Mouse (Mus musculus) regulatory T cell (primary cell): Measurements from ENCODE around the gene Fkbp10.

ENCODE experiments used
- in situ Hi-C: fragments of 300-600 bp; cut with MboI, MseI; formaldehyde crosslinking; loops from one replicate; pipeline ENCODE4 v1.15.1; 2025; ENCODE audit warnings: high pct_unique_total_duplicates

The Fkbp10 gene

DNA sequence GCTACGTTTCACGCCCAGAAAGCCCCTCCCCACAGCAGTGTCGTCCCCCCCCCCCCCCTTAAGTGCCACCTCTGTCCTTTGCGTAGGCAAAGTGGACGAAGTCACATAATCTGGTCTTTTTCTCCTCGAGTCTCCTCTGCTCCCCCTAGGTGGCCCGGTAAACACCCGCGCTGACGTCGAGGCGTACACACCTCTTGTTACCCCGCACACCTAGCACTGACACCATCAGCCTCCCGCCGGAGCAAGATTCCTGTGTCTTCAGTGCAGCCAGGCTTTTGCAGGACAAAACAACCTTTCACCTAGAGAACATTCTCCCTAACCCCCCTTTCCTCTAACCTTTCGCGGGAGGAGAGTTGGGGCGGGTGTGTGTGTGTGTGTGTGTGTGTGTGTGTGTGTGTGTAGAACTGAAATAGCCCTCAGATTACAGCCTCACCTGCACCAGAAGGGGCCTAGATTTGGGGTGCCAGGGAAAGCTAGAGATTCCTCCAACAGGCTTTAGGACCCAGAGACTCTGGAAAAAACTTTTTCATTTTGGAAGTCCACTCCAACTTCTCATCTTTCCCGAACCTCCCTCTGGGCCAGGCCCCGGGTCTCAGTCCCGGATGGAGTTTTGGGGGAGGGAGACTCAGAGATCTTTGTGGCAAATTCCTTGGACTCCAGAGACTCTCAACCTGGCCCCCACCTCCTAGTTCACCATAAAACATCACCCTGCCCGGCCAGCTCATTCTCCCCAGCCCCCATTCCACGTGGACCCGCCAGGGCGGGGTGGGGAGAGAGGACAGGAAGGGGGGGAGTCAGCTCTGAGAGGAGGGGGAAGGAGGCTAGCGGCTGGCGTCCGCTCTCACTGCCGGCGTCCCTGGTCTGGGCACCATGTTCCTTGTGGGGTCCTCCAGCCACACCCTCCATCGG lies at the start of gene Fkbp10:
Gene Fkbp10, plus strand, starts transcription at position 784 of the 909 bp plus-strand sequence.
- in situ Hi-C loops: no loop called here

DNA sequence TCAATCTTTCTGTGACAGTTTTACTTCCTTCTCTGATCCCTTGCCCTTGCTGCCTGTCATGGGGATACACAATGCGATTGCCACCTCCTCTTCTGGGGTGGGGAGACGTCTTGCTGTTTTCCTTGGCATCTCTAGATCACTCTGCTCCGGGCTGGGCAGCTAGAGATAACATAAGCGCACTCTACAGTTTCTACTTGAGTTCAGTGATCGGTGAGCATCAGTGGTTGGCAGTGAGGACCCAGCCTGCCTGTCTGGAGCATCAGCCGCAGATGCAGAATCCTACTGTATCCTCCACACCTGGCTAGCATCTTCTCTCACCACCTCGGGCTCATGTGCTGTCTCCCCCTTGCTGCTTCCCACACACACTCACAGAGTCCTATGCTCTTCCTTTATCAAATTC lies 46.4 kb upstream of the Fkbp10 start:
- in situ Hi-C loops: loop anchor here (5.0 kb wide), 1 partner anchor 38 kb away; no protein-coding TSS in a partner anchor

DNA sequence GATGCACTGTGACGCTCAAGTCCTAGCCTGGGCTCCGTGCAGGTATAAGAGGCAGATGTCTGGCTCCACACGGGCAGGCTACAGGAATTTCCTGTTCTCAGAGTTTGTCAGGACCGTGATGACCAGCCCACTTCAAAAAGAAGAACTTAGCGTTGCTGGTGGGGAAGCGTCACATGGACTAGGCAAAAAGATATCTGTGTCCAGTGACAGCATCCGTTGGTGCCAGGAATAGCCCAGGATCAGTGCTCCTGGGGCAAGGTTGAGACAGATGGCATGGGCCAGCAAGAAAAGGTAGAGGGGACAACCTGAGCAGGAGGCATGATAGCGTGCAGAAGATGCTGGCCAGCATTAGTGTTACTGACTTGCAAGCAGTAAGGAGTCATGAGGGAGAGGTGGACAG lies 45.7 kb upstream of the Fkbp10 start:
- in situ Hi-C loops: loop anchor here (5.0 kb wide), 1 partner anchor 37 kb away; no protein-coding TSS in a partner anchor

DNA sequence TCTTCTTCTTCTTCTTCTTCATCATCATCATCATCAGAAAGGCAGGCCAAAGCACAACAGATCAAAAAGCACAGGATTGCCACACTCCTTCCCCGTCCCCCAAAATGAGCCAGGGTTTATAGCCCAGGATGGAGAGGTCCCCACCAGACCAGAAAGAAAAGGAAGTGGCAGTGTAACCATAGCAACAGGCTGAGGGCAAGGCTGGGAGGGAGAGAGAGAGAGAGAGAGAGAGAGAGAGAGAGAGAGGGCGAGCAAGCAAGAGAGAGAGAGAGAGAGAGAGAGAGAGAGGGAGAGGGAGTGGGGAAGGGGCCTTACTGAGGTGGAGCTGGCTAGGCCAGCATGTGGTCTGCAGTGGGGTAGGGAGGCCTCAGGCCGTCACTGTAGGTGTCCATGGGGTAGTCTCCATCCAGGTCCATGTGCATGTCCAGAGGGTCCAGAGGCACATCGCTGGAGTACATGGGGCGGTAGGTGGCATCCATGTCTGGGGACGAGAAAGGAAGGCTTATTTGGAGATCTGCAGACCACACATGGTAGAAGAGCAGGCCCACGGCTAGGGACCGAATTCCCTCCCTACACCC lies 43.4 kb upstream of the Fkbp10 start:
- in situ Hi-C loops: no loop called here

DNA sequence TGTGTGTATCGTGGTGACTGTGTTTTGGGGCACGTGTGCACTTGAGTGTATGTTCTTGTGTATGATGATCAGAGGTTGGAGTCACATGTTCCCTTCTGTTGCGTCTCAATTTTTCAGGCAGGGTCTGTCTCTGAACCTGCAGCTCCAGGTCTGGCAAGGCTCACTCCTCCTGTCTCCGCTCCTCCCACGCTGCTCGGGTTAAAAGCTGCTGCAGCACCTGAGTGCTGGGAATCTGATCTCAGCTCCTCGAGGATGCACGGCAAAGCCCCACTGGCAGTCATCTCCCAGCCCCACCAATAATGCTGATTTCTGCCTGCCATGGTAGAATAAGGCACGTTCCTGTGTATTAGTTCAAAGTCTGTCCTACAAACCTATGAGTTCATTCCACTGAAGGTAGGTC lies 40.4 kb upstream of the Fkbp10 start:
- in situ Hi-C loops: no loop called here

DNA sequence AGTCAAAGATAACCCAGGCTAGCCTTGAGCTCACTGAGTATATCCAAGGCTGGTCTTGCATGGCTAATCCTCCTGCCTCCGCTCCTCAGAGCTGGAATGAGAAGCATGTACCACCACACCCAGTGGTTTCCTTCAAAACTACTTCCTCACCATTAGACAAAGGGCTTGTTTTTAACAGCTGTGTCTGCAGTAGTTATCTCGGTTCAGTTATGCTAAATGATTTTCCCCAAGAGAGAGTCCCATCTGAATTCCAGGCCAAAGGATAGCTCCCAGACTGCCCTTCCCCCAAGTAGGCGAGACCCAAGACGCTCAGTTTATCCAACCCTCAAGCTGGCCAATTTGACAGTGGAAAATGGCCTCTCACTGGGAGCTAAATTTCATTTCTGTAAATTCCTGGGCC lies 39.5 kb upstream of the Fkbp10 start:
- in situ Hi-C loops: no loop called here

DNA sequence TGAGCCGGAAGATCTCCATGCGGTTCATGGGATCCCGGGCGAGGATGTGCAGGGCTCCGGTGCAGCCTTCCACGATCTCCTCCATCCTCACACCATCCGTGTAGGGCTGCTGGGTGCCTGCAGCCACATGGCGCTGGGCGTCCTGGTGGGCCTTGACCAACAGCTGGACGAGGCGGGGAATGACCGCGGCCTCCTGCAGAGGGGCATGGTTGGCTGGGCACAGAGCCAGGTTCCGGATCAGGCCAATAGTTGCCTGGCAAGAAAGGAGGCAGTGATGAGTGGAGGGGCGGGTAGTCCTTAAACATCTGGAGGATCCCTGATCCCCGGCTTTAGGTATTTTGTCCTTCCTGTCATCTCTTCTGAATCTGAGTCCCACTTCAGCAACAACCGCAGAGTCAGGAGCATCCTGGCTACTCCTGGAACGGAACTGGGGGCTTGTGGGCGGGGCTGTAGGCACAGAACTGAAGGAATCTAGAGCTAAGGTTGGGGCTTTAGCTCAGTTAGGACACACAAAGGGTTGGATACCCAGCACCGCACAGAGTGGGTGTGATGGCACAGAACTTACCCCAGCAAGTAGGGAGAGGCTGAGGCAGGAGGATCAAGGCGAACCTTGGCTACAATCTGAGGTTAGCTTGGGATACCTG lies 38.6 kb upstream of the Fkbp10 start:
- in situ Hi-C loops: no loop called here

DNA sequence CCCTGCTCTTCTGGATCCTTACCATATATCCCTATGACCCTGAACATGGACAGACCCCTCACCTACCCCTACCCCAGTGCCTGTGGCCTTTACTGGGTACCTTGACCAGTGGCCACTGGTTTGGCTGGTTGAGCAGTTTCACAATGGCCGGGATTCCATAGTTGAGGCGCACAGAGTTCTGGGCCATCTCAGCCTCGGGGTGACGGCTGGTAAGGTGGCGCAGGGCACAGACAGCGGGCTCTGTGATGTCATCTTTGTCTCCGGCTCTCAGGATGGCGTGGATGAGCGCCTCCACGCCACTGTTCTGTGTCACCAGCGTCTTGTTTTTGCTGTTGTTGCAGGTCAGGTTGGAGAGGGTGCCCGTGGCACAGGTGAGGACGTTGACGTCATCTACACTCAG lies 37.5 kb upstream of the Fkbp10 start:
- in situ Hi-C loops: no loop called here

DNA sequence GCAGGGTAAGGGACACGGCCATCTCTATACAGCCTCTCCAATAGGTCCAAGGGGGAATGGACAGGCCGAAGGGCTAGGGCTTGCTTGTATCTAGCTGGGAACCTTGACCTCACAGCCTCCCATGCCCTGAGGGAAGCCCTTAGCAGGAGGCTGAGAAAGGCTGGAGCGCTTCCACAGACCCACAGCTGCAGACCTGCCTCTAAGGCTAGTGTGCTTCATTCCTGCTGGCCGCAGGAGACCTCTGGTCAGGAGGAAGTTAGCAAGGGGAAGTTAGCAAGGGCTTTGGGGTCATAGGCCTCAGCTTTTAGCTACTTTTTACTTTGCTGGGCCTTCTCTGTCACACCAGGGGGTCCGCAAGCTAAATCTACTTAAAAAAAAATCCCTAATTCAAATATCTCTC lies 37.1 kb upstream of the Fkbp10 start:
- in situ Hi-C loops: no loop called here

DNA sequence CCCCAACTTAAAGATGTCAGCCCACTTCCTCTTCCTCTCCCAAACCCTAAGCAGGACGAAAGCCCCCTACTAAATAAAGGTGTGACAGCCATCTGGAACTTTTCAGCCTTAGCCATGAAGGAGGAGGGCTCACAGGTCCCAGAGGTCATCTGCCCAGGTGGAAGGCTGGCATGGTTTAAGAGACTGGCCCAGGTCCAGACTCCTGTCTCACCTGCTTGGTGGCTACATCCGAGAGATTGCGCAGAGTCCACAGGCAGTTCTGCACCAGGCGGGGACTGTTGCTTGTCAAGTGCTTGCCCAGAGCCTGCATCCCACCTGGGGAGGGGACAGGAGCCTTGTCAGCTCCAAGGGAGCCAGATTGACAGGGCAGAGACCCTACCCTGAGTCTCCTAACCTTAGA lies 36.2 kb upstream of the Fkbp10 start:
- in situ Hi-C loops: no loop called here

DNA sequence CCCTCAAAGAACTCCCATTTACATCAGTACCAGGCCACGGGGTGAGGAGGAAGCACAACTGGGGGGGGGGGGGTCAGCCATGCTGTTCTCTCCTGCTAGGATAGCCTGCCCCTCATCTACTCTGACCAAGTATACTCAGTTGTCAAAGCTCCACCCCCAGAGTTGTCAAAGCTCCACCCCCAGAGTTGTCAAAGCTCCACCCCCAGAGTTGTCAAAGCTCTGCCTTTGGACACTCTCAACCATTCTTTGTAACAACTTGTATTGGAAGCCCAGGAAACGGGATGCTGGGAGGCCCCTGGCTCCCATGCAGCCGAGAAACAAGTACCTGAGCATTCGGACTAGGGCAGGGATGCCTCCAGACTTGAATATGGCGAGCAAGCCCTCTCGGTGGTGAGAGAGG lies 32.8 kb upstream of the Fkbp10 start:
- in situ Hi-C loops: no loop called here

DNA sequence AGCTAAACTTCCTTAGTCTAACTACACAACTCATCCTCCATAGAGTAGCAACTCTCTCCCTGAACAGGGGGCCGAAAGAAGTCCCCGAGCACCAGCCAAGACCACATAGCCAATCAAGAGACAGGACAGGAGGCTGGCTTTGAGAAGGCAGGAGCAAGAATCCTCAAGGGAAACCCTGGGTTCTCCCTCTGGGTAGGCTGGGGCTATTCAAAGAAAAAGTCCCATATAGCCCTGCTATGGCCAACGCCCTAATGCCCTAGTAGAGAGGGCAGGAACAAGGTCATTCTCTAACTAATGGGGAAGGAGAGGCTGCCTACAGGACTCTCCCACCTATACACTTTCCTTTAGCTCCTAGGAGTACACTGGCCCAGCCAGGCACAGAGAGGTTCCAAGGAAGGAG lies 30.5 kb upstream of the Fkbp10 start:
- in situ Hi-C loops: no loop called here

DNA sequence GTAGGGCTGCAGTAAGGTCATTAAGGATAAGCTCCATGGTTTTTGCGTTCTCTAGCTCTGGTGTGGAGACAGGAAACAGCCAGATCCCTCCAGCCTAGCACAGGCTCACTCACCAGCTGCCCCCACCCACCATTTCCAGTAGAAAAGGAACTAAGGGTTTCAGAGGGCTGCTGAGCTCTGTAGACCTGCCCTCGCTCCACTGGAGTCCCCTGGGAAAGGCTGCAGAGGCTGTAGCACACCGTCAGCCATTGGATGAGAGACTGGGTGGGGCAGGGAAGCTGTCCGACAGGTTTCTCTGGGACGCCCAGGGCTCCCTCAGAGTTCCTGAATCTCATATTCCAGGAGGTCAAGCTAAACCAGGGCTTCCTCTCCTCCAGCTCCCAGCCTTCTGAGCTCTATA lies 28.9 kb upstream of the Fkbp10 start:
- in situ Hi-C loops: no loop called here

DNA sequence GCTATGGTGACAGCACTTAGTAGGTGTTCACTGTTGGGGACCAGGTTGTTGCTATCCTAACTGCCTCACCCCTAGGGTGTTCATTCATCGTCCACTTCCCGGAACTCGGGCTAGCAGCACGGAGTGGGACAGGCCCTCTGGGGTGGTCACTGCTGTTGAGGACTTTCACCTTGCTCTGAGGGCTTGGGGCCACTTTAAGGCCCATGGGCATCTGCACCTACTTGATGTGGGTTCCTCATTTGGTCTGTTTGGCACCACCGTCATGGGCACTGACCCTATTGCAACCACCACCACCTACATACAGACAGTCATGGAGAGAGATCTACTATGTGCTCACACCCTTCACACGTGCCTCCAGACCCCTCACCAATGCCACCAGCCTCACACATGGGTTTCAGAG lies 28.4 kb upstream of the Fkbp10 start:
- in situ Hi-C loops: no loop called here

DNA sequence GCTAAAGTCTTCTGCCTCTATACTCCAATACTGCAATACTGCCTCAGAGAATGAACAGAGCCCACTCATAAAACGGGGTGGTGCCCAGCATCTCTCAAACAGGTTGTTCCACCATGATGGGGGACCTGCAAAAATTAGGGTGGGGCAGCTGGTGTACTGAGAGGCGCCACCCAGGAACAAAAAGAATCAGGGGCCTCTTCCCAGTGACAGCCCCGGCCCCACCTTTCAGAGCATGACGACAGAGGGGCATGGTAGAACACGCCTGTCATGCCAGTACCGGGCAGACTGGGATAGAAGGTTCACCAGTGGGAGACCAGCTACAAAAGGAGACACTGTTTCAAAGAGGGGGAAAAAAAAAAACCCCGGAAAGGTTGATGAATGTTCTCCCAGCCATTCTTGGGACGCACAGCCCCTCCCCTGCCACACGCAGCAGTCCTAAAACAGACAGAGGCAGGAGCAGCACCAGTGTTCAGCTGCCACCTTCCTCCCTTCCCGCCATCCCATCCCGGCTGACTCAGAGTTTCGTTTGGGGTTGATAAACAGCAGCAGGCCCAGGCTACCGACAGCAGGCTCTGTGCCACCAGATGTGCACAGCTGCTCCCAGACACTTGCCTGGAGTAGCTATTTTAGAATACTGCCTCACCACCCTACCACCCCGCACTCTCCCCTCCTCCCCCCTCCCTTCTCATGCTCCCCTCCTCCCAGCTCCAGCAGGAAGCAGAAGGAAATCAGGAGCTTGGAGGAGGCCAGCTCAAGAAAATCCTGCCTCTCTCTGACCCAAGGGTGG lies 27.7 kb upstream of the Fkbp10 start:
- in situ Hi-C loops: no loop called here

DNA sequence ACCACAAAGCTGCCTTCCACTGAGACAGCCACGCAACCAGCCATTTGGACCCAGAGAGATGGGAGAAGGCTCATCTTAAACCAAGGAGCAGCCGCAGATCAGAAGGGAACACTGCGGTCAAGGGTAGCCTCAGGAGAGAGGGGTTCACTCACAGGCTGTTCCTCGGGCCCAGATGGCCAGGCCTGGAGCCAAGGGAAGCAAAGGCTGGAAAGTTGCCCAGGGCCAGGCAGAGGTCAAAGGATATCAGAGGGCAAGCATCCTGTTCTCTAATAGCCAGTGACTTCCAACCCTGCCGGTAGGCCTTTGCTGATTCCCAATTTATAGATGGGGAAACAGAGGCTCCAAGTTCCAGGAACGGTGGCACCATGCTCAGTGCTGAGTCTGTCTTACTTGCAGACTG lies 26.9 kb upstream of the Fkbp10 start:
- in situ Hi-C loops: no loop called here

DNA sequence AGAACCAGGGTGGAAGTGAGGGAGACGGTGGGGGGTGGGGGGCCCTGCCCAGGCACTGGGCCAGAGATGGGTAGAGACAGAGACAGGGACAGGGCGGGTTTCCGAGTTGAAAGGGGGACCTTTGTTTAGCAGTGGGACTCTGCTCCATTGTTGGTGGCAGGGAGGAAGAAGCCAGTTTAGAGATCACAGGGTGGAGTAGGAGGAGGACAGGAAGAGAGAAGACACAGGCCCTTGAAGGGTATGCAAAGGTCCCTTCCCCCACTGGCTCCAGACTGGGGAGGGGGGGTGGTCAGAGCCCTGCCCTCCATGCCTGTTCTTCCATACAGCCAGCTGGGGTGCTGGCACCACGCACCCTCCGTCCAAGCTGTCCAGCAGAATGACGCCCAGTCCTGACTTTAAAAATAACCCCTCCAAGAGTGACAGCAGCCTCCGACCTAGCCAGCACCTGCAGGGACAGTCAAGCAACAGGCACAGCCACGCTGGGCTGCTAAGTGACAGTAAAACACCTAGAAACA lies 25.5 kb upstream of the Fkbp10 start:
- in situ Hi-C loops: no loop called here

DNA sequence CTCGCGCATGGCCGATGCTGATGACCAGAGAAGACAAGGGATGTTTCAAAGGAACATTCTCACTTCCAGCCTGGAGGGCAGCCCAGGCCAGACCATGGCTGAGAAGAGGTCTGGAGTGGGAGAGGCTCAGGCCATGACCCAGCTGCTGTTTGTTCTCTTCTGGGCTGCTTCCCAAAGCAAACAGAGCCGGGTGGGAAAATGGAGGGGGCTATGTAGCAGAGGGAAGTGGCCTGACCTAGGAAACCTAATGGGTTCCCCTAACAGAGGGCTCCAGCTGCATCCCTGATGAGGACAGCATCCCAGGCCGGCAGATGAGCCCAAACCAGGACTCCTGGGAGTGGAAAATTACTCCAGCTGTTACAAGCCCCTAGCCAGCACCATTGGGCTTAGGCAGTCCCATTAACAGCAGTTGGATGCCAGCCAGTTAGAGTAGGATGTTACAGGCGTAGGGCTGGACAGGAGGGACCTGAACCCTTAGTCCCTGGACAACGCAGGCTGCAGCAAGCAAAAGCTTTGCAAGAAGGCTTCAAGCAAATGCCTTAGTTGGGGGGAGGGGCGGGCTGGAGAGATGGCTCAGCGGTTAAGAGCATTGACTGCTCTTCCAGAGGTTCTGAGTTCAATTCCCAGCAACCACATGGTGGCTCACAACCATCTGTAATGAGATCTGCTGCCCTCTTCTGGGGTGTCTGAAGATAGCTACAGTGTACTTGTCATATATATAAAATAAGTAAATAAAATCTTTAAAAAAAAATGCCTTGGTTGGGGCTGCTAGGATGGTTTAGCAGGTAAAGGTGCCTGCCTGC lies 24.2 kb upstream of the Fkbp10 start:
- in situ Hi-C loops: no loop called here

DNA sequence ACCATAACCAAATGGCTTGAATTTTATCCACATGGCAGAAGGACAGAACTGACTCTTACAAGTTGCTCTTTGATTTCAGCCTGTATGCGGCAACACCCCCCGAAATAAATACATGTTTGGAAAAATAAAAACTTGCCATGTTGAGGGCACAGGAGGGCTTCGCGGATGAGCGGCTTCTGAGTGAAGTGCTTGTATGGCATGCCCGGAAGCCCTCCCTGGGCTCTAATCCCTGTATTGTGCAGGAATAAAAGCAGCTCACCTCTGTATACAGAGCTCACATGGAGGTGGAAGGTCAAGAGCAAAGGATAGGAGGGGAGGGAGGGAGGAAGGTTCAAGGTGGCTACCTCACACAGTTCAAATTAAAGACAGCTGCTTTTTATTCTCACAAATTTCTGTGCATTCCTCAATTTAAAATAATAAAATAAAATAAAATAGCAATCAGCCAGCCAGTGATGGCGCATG lies 23.6 kb upstream of the Fkbp10 start:
- in situ Hi-C loops: no loop called here

DNA sequence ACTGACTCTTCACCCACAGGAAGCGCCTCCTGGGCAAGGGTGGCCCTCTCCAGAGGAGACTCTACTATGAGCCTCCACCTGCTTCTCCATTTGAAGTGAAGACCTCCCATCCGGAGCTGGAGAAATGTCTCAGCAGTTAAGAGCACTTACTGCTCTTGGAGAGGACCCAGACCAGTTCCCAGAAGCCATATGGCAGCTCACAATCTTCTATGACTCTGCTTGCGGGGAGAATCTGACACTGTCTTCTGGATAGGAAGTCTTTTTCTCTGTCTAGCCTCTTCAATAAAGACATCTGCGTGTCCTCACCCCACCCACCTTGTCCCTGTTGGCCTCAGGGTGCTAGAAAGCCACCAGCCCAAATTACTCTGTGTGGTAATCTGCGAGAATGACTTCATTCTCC lies 22.5 kb upstream of the Fkbp10 start:
- in situ Hi-C loops: no loop called here

DNA sequence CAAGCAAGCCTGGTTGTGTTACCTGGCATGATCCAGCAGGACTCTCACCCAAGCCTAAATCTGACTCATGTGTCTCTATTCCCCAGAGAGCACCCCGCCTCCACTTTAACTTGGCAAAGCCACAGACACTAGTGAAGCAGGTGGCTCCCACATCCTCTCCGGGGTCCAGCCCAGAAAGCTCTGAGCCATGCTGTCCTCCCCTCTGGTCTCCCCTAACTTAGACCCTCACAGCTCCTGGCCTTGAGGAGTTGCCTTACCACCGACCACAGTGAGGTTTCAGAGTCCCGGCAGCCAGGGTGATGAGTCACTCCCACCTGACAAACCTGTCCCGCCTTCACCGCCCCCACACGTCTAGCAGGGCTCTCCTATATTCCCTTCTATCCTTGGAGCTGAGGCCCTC lies 21.8 kb upstream of the Fkbp10 start:
- in situ Hi-C loops: no loop called here
